Mouse (Mus musculus): ENCODE results near the gene D630045J12Rik. TPM values are rescaled to one million over a fixed set of nuclear protein-coding genes. Genes with fewer than 3 reads are reported as not detected.

The D630045J12Rik gene
- polyA plus RNA-seq, 1 experiment from 2014 or later, result 17.6 TPM

- Histone ChIP-seq H3K36me3 (no peaks in the 10 kb centered on the region), H3K9ac (replicated peaks) (no peak overlapping the region), H3K27me3 (no peaks in the 10 kb centered on the region), H3K4me1 (no peaks in the 10 kb centered on the region), H3K4me2 (replicated peaks) (no peak overlapping the region), H3K9me3 (peaks cover 3% of the 10 kb centered on the region; the same call in 1 of the 2 replicates), H3K4me3 (no peak overlapping the region), H3K27ac (replicated peaks) (no peak overlapping the region)
- 80% methylated on average over 7 of the region's 7 CpGs for WGBS
- ATAC-seq (replicated peaks), result no peak
These were observed 151.5 kb downstream of the D630045J12Rik start for GRCm38 (mm10) chr6:38102216-38102795.

- 73% methylated on average over 5 of the region's 5 CpGs for WGBS
- peaks cover 3% of the 10 kb centered on the region; the same call in 1 of the 2 replicates for H3K9me3 ChIP-seq
- H3K4me2 ChIP-seq (replicated peaks), result no peak overlapping the region
These were observed 156.8 kb downstream of the D630045J12Rik start for GRCm38 (mm10) chr6:38096961-38097370.

GRCm38 (mm10) chr6:38094701-38095100 lies 159.1 kb downstream of the D630045J12Rik start:
- Histone ChIP-seq H3K27me3 (no peaks in the 10 kb centered on the region), H3K9me3 (peaks cover 3% of the 10 kb centered on the region; the same call in 1 of the 2 replicates), H3K4me2 (replicated peaks) (no peak overlapping the region), H3K27ac (replicated peaks) (no peak overlapping the region), H3K9ac (replicated peaks) (no peak overlapping the region), H3K36me3 (no peaks in the 10 kb centered on the region), H3K4me3 (no peak overlapping the region), H3K4me1 (no peaks in the 10 kb centered on the region)
- no peak for ATAC-seq (replicated peaks)
- WGBS, result 88% methylated on average over 10 of the region's 10 CpGs

More at GRCm38 (mm10) chr6:38096961-38097370, 156.8 kb downstream of the D630045J12Rik start:
- Histone ChIP-seq H3K27me3 (no peaks in the 10 kb centered on the region), H3K27ac (replicated peaks) (no peak overlapping the region), H3K36me3 (no peaks in the 10 kb centered on the region), H3K4me1 (no peaks in the 10 kb centered on the region), H3K9ac (replicated peaks) (no peak overlapping the region), H3K4me3 (no peak overlapping the region)
- ATAC-seq (replicated peaks), result no peak

GRCm38 (mm10) chr6:38092539-38092938 lies 161.3 kb downstream of the D630045J12Rik start:
- 93% methylated on average over 8 of the region's 8 CpGs for WGBS
- no peaks in the 10 kb centered on the region for H3K4me1 ChIP-seq
- no peak overlapping the region for H3K27ac ChIP-seq (replicated peaks)
- H3K36me3 ChIP-seq, result no peaks in the 10 kb centered on the region
- H3K4me2 ChIP-seq (replicated peaks), result no peak overlapping the region
- H3K27me3 ChIP-seq, result no peaks in the 10 kb centered on the region
- H3K9ac ChIP-seq (replicated peaks), result no peak overlapping the region
- no peak overlapping the region for H3K4me3 ChIP-seq
- H3K9me3 ChIP-seq, result no peaks in the 10 kb centered on the region
- no peak for ATAC-seq (replicated peaks)

GRCm38 (mm10) chr6:38087242-38088026 lies 166.4 kb downstream of the D630045J12Rik start:
- H3K9me3 ChIP-seq, result no peaks in the 10 kb centered on the region
- 81% methylated on average over 9 of the region's 9 CpGs for WGBS
- H3K4me1 ChIP-seq, result no peaks in the 10 kb centered on the region
- H3K4me2 ChIP-seq (replicated peaks), result no peak overlapping the region
- no peak overlapping the region for H3K9ac ChIP-seq (replicated peaks)
- ATAC-seq (replicated peaks), result no peak
- H3K27me3 ChIP-seq, result no peaks in the 10 kb centered on the region
- H3K36me3 ChIP-seq, result no peaks in the 10 kb centered on the region
- no peak overlapping the region for H3K4me3 ChIP-seq
- H3K27ac ChIP-seq (replicated peaks), result no peak overlapping the region

- H3K9me3 ChIP-seq, result no peaks in the 10 kb centered on the region
- no peak overlapping the region for H3K9ac ChIP-seq (replicated peaks)
- no peaks in the 10 kb centered on the region for H3K4me1 ChIP-seq
- H3K36me3 ChIP-seq, result no peaks in the 10 kb centered on the region
- no peak overlapping the region for H3K27ac ChIP-seq (replicated peaks)
- H3K4me3 ChIP-seq, result no peak overlapping the region
- H3K27me3 ChIP-seq, result no peaks in the 10 kb centered on the region
- H3K4me2 ChIP-seq (replicated peaks), result no peak overlapping the region
- no peak for ATAC-seq (replicated peaks)
- WGBS, result 25% methylated on average over 4 of the region's 4 CpGs
These were observed 170.6 kb downstream of the D630045J12Rik start for GRCm38 (mm10) chr6:38083204-38083603.

GRCm38 (mm10) chr6:38081727-38082341 lies 172.0 kb downstream of the D630045J12Rik start:
- 72% methylated on average over 11 of the region's 11 CpGs for WGBS
- Histone ChIP-seq H3K4me1 (no peaks in the 10 kb centered on the region), H3K4me2 (replicated peaks) (no peak overlapping the region), H3K36me3 (no peaks in the 10 kb centered on the region), H3K4me3 (no peak overlapping the region), H3K27ac (replicated peaks) (no peak overlapping the region), H3K9me3 (no peaks in the 10 kb centered on the region), H3K27me3 (no peaks in the 10 kb centered on the region), H3K9ac (replicated peaks) (no peak overlapping the region)
- no peak for ATAC-seq (replicated peaks)

GRCm38 (mm10) chr6:38080364-38080763 lies 173.4 kb downstream of the D630045J12Rik start:
- Histone ChIP-seq H3K36me3 (no peaks in the 10 kb centered on the region), H3K27ac (replicated peaks) (no peak overlapping the region), H3K9me3 (no peaks in the 10 kb centered on the region), H3K4me1 (no peaks in the 10 kb centered on the region), H3K27me3 (no peaks in the 10 kb centered on the region), H3K4me2 (replicated peaks) (no peak overlapping the region), H3K4me3 (no peak overlapping the region), H3K9ac (replicated peaks) (no peak overlapping the region)
- ATAC-seq (replicated peaks), result no peak
- WGBS, result 71% methylated on average over 4 of the region's 4 CpGs

- H3K27me3 ChIP-seq, result no peaks in the 10 kb centered on the region
- no peaks in the 10 kb centered on the region for H3K9me3 ChIP-seq
- no peak overlapping the region for H3K4me2 ChIP-seq (replicated peaks)
- no peak overlapping the region for H3K27ac ChIP-seq (replicated peaks)
- no peaks in the 10 kb centered on the region for H3K4me1 ChIP-seq
- no peak overlapping the region for H3K9ac ChIP-seq (replicated peaks)
- ATAC-seq (replicated peaks), result no peak
- H3K36me3 ChIP-seq, result no peaks in the 10 kb centered on the region
- no peak overlapping the region for H3K4me3 ChIP-seq
- WGBS, result 87% methylated on average over 3 of the region's 3 CpGs
These were observed 180.2 kb downstream of the D630045J12Rik start for GRCm38 (mm10) chr6:38073592-38073991.

Other genes with a start within 250 kb of the D630045J12Rik start
- gene Svopl, start 207.0 kb downstream of the D630045J12Rik start, polyA plus RNA-seq (2015; fragmentation: Nextera tagmentation; extraction: Ambion mirVana), result 0.64 and 1.0 TPM in 2 replicates
- not detected in 2 replicates for gene Tmem213, start 144.8 kb downstream of the D630045J12Rik start, polyA plus RNA-seq (2015; fragmentation: Nextera tagmentation; extraction: Ambion mirVana)
- gene Atp6v0a4, start 129.4 kb downstream of the D630045J12Rik start, polyA plus RNA-seq (2015; fragmentation: Nextera tagmentation; extraction: Ambion mirVana), result 0.19 and 0.38 TPM in 2 replicates
- 6.6 and 6.8 TPM in 2 replicates for gene Zc3hav1l, start 45.2 kb upstream of the D630045J12Rik start, polyA plus RNA-seq (2015; fragmentation: Nextera tagmentation; extraction: Ambion mirVana)
- gene Zc3hav1, start 100.6 kb upstream of the D630045J12Rik start, polyA plus RNA-seq (2015; fragmentation: Nextera tagmentation; extraction: Ambion mirVana), result 0.61 and 0.89 TPM in 2 replicates
- 7.7 and 8.9 TPM in 2 replicates for gene Ttc26, start 127.5 kb upstream of the D630045J12Rik start, polyA plus RNA-seq (2015; fragmentation: Nextera tagmentation; extraction: Ambion mirVana)
- 19.1 and 20.8 TPM in 2 replicates for gene Ubn2, start 179.9 kb upstream of the D630045J12Rik start, polyA plus RNA-seq (2015; fragmentation: Nextera tagmentation; extraction: Ambion mirVana)

Data from forebrain, embryonic 15.5 days (tissue).